Mouse (Mus musculus) megakaryocyte progenitor cell, adult 5-6 weeks (primary cell): Measurements from ENCODE around the gene Tdg. TPM values are rescaled to one million over a fixed set of nuclear protein-coding genes. Genes with fewer than 3 reads are reported as not detected.
"Not testable (repeated sequence)": the region's sequence is repeated elsewhere in the genome, so short reads cannot be mapped to it uniquely, and the experiment has no call there.

Source experiments
- ATAC-seq: replicated peaks from 2 replicates; pipeline ENCODE4 v1.8.0; 2016; ENCODE audit warnings: mild to moderate bottlenecking, moderate TSS enrichment, inconsistent platforms; ENCODE audit not compliant: poor library complexity
- total RNA-seq, 2 experiments: library from RNA; stranded (forward) in 1 of 2; stranded (reverse) in 1 of 2; fragments of 157-497, 149-512 nt in 1 of 2; fragments of 200-1000 nt in 1 of 2; gene quantifications; 2 replicates each; pipeline versions ENCODE4 v1.2.3 to v1.2.4; 2015 to 2017

The Tdg gene
- total RNA-seq (2015) (44.7 and 49.4 TPM in 2 replicates), total RNA-seq (2017) (84.1 and 125 TPM in 2 replicates)

- ATAC-seq: peak; percentile 90
These were observed at the start of gene Tdg for GRCm38 (mm10) chr10:82629586-82630255. Gene Tdg, plus strand, starts transcription at chr10:82629828.

- ATAC-seq: not testable (repeated sequence)
These were observed 40.0 kb upstream of the Tdg start for GRCm38 (mm10) chr10:82589673-82590072.

- ATAC-seq: not testable (repeated sequence)
These were observed 35.2 kb upstream of the Tdg start for GRCm38 (mm10) chr10:82594421-82594820.

- ATAC-seq: no peak
These were observed 7.4 kb upstream of the Tdg start for GRCm38 (mm10) chr10:82622235-82622634.

GRCm38 (mm10) chr10:82622671-82623552 lies 6.7 kb upstream of the Tdg start, which contains the start of gene 1190007I07Rik:
Gene 1190007I07Rik, minus strand, starts transcription at chr10:82623228.
- peak; percentile 87 for ATAC-seq

GRCm38 (mm10) chr10:82623553-82623932 lies 6.1 kb upstream of the Tdg start:
- not testable (repeated sequence) for ATAC-seq

GRCm38 (mm10) chr10:82629111-82629585 lies 480 bp upstream of the Tdg start:
- peak; percentile 36 for ATAC-seq

- no peak for ATAC-seq
These were observed 869 bp downstream of the Tdg start for GRCm38 (mm10) chr10:82630497-82630896.

GRCm38 (mm10) chr10:82631133-82631532 lies 1.5 kb downstream of the Tdg start:
- no peak for ATAC-seq

- ATAC-seq: no peak
These were observed 3.1 kb downstream of the Tdg start for GRCm38 (mm10) chr10:82632496-82633280.

- ATAC-seq: no peak
These were observed 4.7 kb downstream of the Tdg start for GRCm38 (mm10) chr10:82634348-82634747.

- no peak for ATAC-seq
These were observed 6.7 kb downstream of the Tdg start for GRCm38 (mm10) chr10:82636321-82636720.

- ATAC-seq: no peak
These were observed 9.5 kb downstream of the Tdg start for GRCm38 (mm10) chr10:82639032-82639698.

- no peak for ATAC-seq
These were observed 11.9 kb downstream of the Tdg start for GRCm38 (mm10) chr10:82641481-82641880.

GRCm38 (mm10) chr10:82646083-82646482 lies 16.5 kb downstream of the Tdg start:
- peak; percentile 54; the same call in 1 of the 2 replicates for ATAC-seq

GRCm38 (mm10) chr10:82647205-82647811 lies 17.7 kb downstream of the Tdg start:
- ATAC-seq: peak; percentile 95

- ATAC-seq: no peak
These were observed 21.6 kb downstream of the Tdg start for GRCm38 (mm10) chr10:82651221-82651620.

- no peak for ATAC-seq
These were observed 23.0 kb downstream of the Tdg start for GRCm38 (mm10) chr10:82652625-82653024.

- no peak for ATAC-seq
These were observed 25.0 kb downstream of the Tdg start for GRCm38 (mm10) chr10:82654581-82654980.

GRCm38 (mm10) chr10:82661820-82662219 lies 32.2 kb downstream of the Tdg start:
- 0 out of 2 replicates have a peak, but pooled peaks have one; percentile 6 for ATAC-seq
